Mouse (Mus musculus) E14TG2a.4 (cell line): ENCODE measurements around the gene Rassf8.

Experiments used
- H3K27me3 ChIP-seq: 2 replicates; pipeline ENCODE4 v1.6.1; 2014; ENCODE audit warnings: low read length, control low read depth; ENCODE audit not compliant: insufficient read depth
- H3K36me3 ChIP-seq: 2 replicates; pipeline ENCODE4 v1.6.1; 2014; ENCODE audit warnings: low read length, control low read depth; ENCODE audit not compliant: insufficient read depth
- H3K4me1 ChIP-seq: replicated peaks from 2 replicates; pipeline ENCODE4 v1.6.1; 2014; ENCODE audit warnings: low read depth, low read length, control low read depth
- H3K4me3 ChIP-seq: replicated peaks from 2 replicates; pipeline ENCODE4 v1.5.1; 2014; ENCODE audit warnings: mild to moderate bottlenecking, low read length
- H3K9me3 ChIP-seq: 2 replicates; pipeline ENCODE4 v1.6.1; 2014; ENCODE audit warnings: low read length, control low read depth
- CTCF ChIP-seq: conservative IDR thresholded peaks from 2 replicates; pipeline ENCODE4 v1.5.1; 2014; ENCODE audit warnings: low read length
- NANOG ChIP-seq: IDR thresholded peaks from 2 replicates; pipeline ENCODE4 v1.6.1; 2014; ENCODE audit warnings: borderline replicate concordance, low read length, mixed read lengths
- POU5F1 ChIP-seq: IDR thresholded peaks from 2 replicates; pipeline ENCODE4 v1.6.1; 2014; ENCODE audit warnings: low read length, borderline replicate concordance

The Rassf8 gene

GRCm38 (mm10) chr6:145722596-145722995 lies 24.0 kb upstream of the Rassf8 start:
- no peaks in the 10 kb centered on the region for H3K36me3 ChIP-seq
- H3K27me3 ChIP-seq, result no peaks in the 10 kb centered on the region
- peaks cover 30% of the 10 kb centered on the region for H3K4me1 ChIP-seq
- H3K9me3 ChIP-seq, result no peaks in the 10 kb centered on the region
- TF ChIP-seq NANOG, result no peak
- no peak for TF ChIP-seq CTCF
- no peak for TF ChIP-seq POU5F1
- H3K4me3 ChIP-seq, result no peak overlapping the region

DNA sequence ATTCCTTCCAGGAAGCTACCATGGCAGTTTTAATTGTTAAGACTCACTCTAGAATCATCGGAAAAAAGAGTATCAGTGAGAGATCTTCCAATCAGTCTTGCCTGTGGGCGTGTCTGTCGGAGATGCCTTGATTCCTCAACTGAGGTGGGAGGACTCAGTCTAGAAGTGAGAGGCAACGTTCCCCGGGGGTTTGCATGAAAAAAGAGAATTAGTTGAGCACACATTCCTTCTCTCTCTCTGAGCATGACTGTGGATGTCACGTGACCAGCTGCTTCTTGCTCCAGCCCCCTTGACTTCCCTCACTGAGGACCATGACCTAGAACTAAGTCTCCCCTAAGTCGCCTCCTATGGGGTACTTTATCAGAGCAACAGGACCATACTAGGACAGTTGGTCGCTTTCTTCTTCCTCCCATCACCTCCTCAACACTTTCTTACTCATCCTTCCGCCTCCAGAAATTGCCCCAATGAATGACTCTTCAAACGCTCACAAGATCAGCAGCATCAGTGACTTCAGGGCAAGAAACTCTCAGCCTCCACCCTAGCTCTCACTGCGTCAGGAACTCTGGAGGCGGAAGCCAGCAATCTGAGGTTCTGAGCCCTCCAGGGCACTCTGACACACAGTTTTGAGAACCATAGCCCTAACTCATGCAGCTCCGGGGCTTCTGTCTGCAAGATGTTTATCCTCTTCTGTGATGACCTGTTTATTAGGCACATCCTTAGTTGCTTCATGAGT lies 23.3 kb upstream of the Rassf8 start:
- Histone ChIP-seq H3K27me3 (no peaks in the 10 kb centered on the region), H3K9me3 (no peaks in the 10 kb centered on the region), H3K4me3 (no peak overlapping the region), H3K4me1 (peaks cover 36% of the 10 kb centered on the region), H3K36me3 (no peaks in the 10 kb centered on the region)
- TF ChIP-seq CTCF, result no peak
- TF ChIP-seq NANOG, result no peak
- TF ChIP-seq POU5F1, result no peak

DNA sequence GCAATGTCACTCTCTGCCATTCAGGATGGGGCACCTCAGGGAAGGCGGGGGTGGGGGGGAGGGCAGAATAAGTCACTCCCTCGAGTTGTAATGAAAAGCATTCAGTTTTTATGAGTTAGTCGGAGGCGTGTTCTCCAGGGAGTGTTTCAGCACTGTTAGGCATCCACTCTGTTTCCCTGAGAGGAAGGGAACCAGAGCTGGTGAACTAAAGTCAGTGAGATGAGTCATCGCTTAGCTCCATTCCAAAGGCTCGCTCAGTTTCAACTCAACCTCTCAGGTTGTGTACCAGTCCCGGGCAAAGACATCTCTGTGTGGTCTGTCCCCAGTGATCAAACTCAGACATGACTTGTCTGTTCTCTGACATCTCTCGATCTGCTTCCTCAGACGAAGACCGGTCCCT lies 20.7 kb upstream of the Rassf8 start:
- H3K4me1 ChIP-seq, result peaks cover 38% of the 10 kb centered on the region
- TF ChIP-seq NANOG (no peak), POU5F1 (no peak), CTCF (no peak)
- no peak overlapping the region for H3K4me3 ChIP-seq
- H3K27me3 ChIP-seq, result no peaks in the 10 kb centered on the region
- no peaks in the 10 kb centered on the region for H3K36me3 ChIP-seq
- H3K9me3 ChIP-seq, result no peaks in the 10 kb centered on the region

- Histone ChIP-seq H3K27me3 (no peaks in the 10 kb centered on the region), H3K4me3 (no peak overlapping the region; the same call in 1 of the 2 replicates)
- no peak for TF ChIP-seq POU5F1
- TF ChIP-seq CTCF, result peak; percentile 5; the same call in 1 of the 2 replicates
Measured at GRCm38 (mm10) chr6:145726986-145727385, 19.6 kb upstream of the Rassf8 start.

DNA sequence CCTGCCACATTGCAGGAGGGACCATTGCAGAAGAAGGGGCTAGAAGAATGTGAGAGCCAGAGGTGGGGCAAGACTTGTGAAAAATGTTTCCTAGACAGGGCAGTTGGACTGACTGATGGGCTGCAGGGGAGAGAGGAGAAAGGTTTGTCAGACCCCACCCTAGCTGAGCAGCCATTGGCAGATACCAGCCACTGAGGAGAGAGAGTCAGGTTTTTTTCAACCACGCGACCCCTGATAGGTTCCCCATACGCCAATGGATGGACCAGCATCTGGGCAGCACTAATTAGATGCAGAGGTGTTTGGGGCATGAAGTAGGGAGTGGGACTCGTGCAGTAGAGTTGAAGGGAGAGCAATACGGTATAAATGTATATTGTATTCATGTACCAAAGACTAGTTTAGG lies 13.7 kb upstream of the Rassf8 start:
- Histone ChIP-seq H3K4me3 (no peak overlapping the region), H3K9me3 (no peaks in the 10 kb centered on the region), H3K36me3 (no peaks in the 10 kb centered on the region), H3K27me3 (no peaks in the 10 kb centered on the region; the same call in 1 of the 2 replicates), H3K4me1 (peaks cover 9% of the 10 kb centered on the region)
- TF ChIP-seq CTCF, result no peak
- TF ChIP-seq POU5F1, result no peak
- TF ChIP-seq NANOG, result no peak

More at GRCm38 (mm10) chr6:145726986-145727385, 19.6 kb upstream of the Rassf8 start:
- no peaks in the 10 kb centered on the region for H3K36me3 ChIP-seq
- H3K9me3 ChIP-seq, result no peaks in the 10 kb centered on the region
- H3K4me1 ChIP-seq, result peaks cover 38% of the 10 kb centered on the region

DNA sequence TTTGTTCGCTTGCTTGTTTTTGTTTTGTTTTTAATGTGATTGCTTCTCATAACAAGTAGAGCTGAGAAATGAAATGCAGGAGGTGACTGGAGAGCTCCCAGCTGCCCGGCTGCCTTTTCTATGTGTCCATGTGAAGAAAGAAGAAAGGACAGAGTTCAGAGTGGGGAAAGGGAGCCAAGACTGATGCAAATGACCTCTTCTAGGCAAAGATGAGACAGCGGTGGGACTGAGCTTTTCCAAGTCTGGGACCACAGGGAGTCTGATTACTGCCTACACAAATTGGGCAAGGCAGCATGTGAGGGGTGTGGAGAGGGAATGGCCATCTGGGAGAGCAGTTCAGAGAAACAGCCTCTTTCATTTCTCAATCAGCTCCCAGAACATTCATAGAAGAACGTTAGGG lies 13.3 kb upstream of the Rassf8 start:
- H3K9me3 ChIP-seq, result no peaks in the 10 kb centered on the region
- H3K27me3 ChIP-seq, result no peaks in the 10 kb centered on the region; the same call in 1 of the 2 replicates
- TF ChIP-seq POU5F1 (no peak), CTCF (no peak), NANOG (no peak)
- H3K36me3 ChIP-seq, result no peaks in the 10 kb centered on the region
- H3K4me1 ChIP-seq, result peaks cover 6% of the 10 kb centered on the region
- H3K4me3 ChIP-seq, result no peak overlapping the region

GRCm38 (mm10) chr6:145733911-145734310 lies 12.6 kb upstream of the Rassf8 start:
- H3K4me3 ChIP-seq, result no peak overlapping the region
- TF ChIP-seq POU5F1, result no peak
- no peak for TF ChIP-seq CTCF
- TF ChIP-seq NANOG, result no peak
- no peaks in the 10 kb centered on the region for H3K9me3 ChIP-seq
- no peaks in the 10 kb centered on the region for H3K36me3 ChIP-seq
- H3K4me1 ChIP-seq, result peaks cover 3% of the 10 kb centered on the region; the same call in 1 of the 2 replicates
- no peaks in the 10 kb centered on the region; the same call in 1 of the 2 replicates for H3K27me3 ChIP-seq

DNA sequence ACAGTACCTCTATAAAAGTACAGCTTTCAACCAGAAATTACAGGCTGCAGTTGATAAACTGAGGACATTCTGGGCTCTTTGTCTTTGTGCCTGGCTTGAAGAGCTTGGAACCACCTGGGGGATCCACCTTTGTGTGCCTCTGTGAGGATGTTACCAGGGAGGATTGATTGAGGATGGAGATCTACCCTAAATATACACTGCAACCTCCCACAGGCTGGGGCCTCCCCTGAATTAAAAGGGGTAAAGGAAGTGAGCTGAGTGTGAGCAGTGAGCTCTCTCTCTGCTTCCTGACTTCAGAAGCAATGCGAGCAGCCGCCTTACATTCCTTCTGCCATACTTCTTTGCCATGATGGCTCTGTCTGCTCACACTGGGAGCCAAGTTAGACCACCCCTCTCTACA lies 10.4 kb upstream of the Rassf8 start:
- peaks cover 3% of the 10 kb centered on the region; the same call in 1 of the 2 replicates for H3K4me1 ChIP-seq
- H3K27me3 ChIP-seq, result no peaks in the 10 kb centered on the region; the same call in 1 of the 2 replicates
- H3K4me3 ChIP-seq, result no peak overlapping the region
- H3K9me3 ChIP-seq, result no peaks in the 10 kb centered on the region
- no peak for TF ChIP-seq NANOG
- no peak for TF ChIP-seq CTCF
- no peak for TF ChIP-seq POU5F1
- H3K36me3 ChIP-seq, result no peaks in the 10 kb centered on the region
